Mouse (Mus musculus) retina, adult 2 months (tissue): ENCODE data around the gene Rbpjl.
A peak's percentile ranks its signal among the peaks of the same experiment; 100 is the strongest.

Experiments
- DNase-seq: peaks from one replicate; pipeline ENCODE4 v3.0.0-alpha.2; 2012; ENCODE audit warnings: low read depth, low spot score

The Rbpjl gene

DNA sequence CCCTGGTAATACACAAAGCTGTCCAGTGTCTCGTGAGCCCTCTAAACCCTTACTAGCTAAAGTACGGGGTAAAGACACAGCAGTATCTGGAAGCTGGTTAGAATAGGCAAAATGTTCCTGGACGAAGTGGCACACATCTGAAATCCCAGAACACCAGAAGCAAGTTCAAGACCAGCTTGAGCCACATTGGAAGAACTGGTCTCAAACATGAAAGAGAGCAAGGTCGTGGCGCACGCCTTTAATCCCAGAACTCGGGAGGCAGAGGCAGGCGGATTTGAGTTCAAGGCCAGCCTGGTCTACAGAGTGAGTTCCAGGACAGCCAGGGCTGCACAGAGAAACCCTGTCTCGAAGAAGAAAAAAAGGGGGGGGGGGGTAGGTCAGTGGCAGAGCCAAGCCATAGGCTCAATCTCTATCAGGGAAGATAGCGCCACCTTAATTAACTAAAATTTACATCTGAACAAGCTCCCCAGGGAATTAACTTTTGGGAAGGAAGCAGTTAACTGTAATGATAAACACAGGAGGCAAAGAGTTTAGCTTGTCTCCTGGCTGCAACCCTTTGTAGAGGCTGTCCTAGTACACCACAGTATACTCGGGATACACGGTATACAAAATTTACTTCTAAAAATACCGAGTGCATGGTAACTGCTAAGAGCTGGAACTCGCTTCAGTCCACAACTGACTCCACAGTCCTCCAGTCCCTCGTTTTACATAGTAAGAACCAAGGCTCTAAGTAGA, 27.1 kb downstream of the Rbpjl start:
- DNase-seq = no peak

DNA sequence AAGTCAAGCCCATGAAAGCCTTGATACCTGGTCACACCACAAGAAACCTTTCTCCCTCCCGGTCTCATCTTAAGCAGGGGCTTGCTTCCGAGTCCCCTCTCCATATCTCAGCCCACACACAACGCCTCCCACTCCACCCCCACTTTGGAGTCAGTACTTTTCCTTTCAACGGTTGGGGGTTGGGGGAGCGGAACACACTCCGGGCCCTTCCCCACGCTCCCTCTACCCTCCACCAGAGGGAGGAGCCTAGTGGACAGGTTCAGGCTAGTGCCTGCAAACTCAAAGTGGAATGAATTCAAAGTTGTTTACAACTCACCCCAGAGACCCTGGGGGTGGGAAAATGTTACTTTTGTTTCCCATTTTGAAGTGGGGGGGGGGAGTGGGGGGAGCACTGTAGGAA, 27.8 kb downstream of the Rbpjl start:
- no peak for DNase-seq

DNA sequence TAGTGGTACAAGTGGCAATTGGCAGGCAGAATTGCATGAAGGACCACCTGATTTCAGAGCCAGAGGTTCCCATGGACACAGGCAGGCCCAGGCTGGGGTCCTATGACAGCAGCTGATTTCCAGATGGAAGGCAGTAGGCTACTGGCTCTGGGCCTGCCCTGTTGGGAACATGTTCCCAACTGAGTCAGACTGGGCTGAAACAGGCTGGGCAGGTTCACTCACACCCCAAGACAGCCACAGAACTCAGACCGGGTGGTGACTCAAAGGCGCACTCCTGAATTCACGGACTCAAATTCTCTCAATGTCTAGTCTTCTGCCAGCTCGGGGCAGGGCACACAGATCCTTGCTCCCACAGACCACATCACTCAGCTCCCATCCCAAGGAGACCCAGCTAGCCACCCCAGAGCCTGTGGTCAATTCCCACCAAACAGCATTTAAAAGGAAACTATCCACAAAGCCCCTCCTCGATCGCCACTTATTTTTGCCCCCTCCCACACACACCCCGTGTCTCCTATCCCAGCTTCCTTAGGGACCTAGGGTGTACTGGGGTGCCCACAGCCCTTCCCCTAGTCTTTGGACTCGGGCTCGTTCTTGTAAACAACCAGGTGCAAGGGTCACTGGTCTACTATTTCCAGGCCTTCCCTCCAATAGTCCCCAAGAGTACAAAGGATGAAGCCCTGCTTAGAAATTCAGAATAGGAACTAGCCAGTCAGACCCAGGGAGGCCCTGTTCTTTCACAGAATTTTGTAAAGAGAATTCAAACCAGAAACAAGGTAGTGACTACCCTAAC, 28.9 kb downstream of the Rbpjl start:
- DNase-seq = no peak

DNA sequence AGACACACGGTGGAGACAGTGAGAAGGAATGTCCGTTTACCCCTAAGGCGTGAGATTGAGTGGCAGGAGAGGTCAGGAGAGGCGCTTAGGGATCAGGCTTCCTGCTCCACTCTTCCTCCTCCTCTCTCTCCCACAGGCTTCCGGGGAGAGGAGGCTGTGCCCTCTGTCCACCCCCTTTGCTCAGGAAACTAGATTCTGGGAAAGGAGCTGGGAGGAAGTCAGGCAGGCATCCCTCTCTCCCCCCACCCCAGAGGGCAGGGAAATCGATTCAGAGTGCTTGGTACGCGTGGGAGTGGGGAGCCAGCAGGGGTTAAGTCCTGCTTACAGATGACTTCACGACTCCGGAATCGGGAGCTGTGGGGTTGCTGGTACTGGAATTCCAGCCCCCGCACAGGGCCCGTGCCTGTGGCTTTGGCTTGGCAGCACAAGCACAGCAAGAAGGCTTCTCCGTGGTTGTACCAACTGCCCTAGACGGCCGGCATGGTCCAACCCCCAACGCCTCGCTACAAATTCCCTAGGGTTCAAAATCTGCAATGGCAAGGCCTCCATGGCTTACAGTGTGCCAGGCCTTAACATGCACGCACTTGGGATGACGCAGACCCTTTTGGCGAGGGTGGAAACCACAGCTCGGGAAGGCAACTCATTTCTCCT, 29.7 kb downstream of the Rbpjl start:
- DNase-seq = no peak

DNA sequence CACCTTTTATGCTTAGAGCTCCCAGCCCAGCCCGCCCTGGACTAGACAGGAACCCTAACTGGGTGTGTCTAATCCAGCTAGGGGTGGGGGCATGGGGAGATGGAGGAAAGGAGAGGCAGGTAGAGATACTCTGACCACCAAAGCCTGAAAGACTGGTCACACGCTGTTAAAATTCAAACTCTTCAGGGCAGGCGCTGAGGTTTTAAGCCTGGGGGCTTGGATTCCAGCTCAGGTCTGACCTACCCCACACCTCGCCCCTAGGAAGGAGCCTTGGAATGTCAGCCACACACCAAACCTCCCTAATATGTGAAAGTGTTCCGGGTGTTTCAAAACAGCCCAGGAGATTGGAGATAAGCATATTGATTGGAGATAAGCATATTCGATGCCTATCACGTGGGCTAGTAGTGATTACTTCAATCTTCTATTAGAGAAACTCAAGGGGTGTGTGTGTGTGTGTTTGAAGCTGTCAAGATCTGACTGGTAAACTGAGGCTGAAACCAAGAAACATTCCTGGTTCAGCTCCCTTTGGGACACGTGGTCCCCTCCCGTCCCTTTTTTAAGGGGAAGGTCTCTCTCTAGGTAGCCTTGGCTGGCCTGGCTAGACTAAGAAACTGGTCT, 30.4 kb downstream of the Rbpjl start:
- DNase-seq = no peak

DNA sequence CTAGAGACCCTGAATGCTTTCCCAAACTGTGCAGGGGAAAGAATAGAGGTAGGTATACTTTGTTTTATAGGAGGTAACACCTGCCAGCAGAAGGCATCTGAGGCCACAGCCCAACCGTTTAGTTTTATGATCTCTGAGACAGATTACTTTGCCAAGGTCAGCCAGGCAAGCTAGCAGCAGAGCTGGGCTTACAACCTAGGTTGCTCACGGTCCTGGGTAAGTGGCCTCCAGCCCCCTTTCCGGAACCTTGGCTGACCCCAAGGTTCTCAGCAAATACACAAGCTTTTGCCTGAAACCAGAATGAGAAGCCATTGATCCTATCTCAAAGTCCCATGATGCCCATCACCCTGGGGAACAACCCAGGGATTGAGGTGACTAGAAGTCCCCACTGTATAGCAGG, 31.7 kb downstream of the Rbpjl start:
- no peak for DNase-seq

DNA sequence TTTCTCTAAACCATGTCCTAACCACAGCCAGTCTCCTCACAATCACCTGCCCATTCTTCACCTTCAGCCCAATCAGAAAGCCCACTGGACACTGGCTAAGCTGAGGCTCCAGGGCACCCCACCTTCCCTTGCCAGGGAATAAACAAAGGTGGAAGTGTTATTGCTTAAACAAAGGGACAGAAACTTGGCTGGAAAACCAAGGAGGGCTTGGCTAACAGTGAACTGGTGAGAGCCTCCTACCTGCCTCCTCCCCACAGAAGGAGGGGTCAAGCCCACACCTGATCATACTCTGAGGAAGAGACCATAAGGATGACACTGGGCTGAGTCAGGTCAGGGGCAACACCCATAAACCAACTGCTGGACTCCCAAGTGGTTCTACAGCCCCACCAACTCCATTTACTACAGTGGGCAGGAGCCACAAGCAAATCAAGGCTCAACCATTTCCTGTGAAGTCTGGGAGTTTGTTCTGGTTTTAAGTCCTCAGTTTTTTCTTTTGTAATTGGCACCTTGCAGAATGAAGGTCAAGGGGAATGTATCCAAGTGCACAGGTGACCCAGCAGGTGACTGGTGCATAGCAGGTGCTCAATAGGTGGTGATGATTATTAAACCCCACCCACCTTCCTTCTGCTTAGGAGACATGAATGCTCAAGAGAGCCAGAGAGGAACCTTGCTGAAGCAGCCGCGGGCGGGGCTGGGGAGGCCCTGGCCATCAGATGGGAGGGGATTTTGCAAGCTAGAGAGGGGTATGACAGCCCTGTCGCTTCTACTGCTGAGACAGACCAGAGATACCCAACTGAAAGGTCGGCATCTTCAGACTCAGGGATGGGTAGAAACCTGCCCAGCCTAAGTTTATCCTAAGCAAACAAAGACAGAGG, 32.5 kb downstream of the Rbpjl start:
- DNase-seq = no peak

DNA sequence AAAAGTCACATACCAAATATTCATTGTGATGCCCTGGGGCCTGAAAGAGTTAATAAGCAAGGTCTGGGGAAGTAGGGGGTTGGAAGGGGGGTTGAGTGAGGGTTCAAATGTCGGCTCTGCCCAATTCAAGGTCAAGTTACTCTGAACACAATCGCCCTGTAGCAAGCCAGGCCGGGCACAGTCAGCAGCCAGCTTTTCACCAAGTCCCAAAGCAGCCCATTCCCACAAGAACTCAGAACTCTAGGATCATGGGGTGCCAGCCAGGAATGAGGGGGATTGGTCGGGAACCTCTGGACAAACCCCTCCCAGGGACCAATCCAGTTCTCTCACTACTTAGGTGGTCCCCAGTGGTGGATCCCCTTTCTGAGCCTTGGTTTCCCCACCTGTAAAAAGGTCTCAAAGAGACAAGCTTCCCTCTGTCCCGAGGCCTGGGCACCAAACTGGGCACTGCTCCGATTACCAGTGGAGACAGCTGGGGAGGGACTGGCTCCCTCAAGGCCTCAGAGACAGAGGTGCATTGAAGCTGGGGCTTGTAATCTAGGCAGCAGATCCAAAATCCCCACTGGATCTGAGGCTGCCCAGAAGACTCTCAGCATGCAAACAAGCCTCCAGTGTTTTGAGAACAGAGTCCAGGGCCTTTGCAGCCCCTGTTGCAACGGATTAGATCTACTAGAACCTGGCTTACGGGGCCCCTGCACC, 33.4 kb downstream of the Rbpjl start:
- DNase-seq = no peak

DNA sequence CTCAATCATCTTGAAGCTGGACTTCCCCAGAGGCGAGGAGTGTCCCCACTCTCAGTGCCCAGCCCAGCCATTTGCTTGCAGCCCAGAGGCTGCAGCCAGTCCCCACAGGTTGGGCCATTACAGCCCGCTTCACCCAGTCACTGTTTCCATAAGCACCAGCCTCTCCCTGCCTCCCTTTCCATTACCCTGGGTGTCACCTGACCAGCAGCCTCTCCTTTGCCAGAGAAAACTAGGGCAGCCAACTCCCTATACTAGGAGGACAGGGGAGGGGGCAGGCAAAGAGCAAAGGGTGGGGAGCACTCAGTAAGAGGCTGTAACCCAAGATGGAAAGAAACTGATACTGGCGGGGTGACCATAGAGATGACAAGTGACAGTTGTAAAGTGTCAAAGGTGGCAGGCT, 34.0 kb downstream of the Rbpjl start:
- no peak for DNase-seq

DNA sequence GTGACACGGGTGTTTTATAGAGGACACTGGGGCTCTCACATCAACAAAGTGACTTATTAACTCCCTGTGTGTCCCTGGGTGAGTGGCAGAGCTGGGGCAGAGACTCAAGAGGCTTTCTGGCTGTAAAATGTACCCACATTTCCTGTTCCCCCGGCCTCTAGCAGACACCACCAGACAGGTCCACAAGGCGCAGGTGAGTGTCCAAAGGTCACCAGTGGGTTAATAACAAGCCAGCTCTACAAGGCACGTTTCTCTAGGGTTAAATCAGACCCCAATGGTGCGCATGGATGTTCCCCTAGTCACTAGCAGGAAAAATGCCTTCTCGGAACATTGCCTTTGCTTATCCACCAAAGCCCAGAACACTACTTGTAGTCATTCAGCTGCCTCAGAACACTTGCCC, 34.8 kb downstream of the Rbpjl start:
- no peak for DNase-seq

DNA sequence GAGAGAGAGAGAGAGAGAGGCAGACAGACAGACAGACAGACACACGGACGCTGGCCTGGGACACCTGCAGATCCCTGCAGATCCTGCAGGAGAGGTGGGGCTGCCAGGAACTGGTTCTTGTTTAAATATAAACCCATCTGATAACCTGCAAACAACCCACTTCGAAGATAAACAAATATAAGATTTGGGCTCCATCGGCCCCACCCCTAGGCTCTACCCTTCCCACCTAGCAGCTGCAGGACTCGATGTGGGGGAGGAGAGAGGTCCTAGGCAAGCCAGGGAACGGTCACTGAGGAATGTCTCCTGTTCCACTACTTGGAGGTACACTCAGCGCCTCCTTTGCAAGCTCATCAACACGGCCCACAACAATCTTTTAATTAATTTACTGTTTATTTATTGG, 35.3 kb downstream of the Rbpjl start:
- no peak for DNase-seq

DNA sequence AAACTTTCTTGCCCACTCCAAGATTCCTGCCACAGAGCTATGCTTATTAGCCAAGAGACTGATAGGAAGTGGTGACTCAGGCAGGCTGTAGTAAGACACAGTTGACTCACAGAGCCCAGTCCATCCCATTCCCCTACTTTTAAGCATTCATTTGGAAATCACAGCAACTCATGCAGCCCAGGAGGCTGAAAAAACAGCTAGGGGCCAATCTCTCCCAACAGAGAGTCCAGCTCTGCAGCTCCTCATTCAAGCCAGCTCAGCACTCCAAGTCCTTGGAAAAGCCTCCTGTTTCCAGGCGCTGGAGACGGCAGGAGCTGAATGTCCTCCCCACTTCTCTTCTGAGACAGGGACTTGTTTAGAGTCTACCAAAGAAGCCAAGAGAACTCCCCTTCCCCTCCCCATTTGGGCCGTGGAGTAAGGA, 36.1 kb downstream of the Rbpjl start:
- no peak for DNase-seq

DNA sequence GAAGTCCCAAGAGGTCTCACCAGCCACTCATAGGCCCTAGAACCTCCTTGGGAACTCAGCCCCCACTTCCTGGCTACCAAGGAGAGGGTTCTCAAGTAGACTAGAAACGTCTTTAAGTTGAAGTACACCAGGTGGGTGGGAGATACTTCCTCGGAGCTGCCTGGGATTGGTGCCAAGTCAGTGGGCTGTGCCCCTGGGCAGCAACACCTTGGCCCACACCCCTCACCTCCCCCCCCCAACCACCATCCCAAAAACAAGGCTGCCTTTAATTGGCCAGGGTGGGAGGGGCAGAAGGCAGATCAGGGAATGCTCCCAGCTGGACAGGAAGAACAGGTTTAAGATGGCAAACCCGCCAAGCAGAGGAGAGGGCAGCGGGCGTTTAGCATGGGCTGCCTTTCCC, 37.4 kb downstream of the Rbpjl start:
- no peak for DNase-seq

DNA sequence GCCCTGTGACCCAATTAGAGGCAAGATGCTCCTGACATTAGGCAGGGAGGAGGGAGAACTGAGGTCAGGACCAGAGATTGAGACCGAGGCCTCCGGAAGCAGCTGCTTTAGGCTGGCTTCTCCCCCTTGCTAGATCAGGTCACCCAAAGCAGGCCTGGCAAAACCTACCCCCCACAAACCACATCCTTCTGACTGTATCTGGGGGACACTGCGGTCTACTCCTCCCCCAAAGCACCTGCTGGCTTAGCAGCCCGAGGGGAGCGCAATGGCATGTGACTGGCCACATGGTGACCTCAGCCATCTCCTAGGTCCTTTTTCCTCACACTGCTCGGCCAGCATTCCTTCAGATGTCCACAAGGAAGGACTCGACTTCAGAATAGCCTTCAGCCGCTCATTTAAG, 38.2 kb downstream of the Rbpjl start:
- DNase-seq = no peak

DNA sequence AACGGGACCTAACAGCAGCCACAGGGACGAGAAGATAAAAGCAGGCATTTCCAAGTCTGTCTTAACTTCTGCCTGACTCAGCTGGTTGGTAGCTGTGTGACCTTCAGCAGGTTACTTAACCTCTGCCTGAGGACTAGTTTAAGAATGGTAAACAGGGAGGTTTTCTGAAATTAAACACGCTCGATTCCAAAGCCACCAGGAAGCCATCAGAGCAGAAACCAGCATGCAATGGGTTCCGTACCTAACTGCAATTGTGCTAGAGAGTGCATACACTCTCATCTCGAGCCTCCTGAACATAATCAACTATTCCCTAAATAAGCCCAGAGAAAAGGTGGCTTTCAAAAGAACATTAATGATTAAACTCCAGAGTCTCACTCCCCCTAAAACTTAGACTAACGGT, 38.8 kb downstream of the Rbpjl start:
- DNase-seq = no peak

DNA sequence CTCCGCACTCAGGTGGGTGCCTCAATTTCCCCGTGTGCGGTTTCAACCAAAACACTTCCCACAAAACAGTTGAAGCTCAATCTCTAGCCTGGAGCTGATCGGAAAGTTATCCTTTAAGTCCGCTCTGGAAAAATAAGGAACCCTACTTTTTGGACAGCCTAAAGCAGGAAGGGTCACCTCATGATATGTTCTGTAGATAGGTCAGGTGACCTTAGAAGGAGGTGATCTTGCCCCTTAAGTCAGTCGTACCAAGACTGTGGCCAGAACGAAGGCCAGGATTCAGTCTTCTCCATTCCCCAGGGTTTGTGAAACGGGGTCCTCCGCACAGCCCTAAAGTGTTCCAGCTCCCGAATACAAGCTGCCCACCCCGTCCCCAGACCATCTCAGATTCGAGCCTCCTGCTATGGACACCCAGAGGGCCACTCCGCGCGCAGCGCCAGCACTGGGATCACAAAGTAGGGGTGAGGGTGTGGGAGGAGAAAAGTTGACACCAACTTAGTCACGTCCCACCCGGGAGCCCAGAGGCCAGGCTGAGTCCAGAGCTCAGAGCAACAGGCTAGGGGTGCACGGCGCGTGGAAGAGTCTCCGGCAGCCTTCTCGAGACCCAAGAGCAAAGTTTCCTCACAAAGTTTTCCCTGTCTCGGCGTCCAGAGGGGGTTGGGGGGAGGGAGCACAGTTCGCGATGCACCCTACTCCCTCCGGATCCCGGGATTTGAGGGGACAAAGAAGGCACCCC, 39.5 kb downstream of the Rbpjl start:
- DNase-seq = no peak

DNA sequence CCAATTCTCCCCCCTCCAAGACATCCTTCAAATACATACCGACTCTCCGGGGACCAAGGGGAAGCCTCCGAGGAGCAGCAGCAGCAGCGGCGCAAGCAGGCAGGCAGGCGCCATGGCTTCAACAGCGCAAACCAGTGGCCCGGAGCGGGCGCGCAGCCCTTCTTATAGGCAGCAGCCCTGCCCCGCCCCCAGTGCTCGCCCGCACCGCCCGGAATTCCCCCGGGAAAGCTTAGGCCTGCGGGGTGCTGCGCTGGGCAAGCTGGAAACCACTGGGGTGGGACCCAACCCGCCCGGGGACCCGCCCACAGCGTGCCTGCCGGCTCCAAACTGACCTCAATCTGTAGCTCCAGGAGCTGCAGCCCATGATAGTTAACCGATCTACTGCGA, 40.1 kb downstream of the Rbpjl start:
- peak; percentile 63 for DNase-seq

DNA sequence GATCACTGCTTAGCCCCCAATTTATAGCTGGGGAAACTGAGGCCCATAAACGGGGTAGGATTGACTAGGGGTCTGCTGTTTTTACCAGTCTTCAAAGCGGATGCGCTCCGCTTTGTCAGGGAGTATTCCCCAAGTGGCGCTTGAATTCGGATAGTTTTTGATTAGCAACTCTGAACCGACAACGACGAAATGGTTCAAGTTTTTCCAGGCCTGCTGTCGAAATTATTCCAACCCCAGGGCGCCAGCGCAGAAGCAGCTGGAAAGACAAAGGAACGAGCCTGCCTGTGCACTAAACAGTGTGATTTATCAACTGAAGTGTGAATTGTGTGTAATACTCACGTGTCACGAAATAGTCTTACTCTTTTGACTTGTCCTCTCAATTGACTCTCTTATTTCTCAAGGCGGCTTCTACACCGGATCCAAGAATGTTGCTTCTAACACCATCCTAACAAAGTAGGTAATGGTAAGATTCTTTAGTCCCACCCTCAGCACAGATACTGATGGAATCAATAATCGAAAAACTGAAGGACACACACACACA, 40.6 kb downstream of the Rbpjl start, which contains the start of gene Sdc4:
Gene Sdc4, minus strand, starts transcription at position 428 of the 541 bp plus-strand sequence.
- no peak for DNase-seq

DNA sequence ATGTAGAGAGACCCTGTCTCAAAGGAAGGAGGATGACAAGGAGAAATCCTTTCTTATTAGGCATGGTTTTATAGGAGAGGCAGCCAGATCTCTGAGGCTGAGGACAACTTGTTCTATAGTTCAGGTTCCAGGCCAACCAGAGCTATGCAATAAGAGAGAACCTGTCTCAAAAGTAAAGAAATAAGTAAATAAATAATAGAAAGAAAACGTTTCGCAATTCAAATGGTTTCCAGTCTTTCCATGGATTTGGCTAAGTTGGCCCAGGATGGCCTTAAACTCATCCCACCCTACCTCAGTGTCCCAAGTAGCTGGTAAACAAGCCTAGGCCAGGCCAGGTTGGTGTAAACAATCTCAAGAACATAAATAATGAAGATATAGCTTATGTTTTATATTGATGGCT, 41.8 kb downstream of the Rbpjl start:
- no peak for DNase-seq
